Mouse (Mus musculus) testis, adult 2 months (tissue): ENCODE results near the gene Mboat1. TPM values are rescaled to one million over a fixed set of nuclear protein-coding genes. Genes with fewer than 3 reads are reported as not detected.

Experiments
- H3K27ac ChIP-seq: fragments of 200-500 bp; 2 replicates; pipeline ENCODE4 v1.5.1; 2012; ENCODE audit warnings: low read depth, low read length; ENCODE audit not compliant: control insufficient read depth, insufficient read depth
- H3K27me3 ChIP-seq: fragments of 200-500 bp; 2 replicates; pipeline ENCODE4 v1.6.1; 2012; ENCODE audit warnings: mild to moderate bottlenecking, low read length, moderate library complexity; ENCODE audit not compliant: control insufficient read depth, insufficient read depth
- H3K36me3 ChIP-seq: fragments of 200-500 bp; 2 replicates; pipeline ENCODE4 v1.6.1; 2012; ENCODE audit warnings: mild to moderate bottlenecking, low read length; ENCODE audit not compliant: control insufficient read depth, insufficient read depth
- H3K4me1 ChIP-seq: fragments of 200-500 bp; 2 replicates; pipeline ENCODE4 v1.6.1; 2012; ENCODE audit warnings: low read length; ENCODE audit not compliant: control insufficient read depth, insufficient read depth
- H3K4me3 ChIP-seq: fragments of 200-500 bp; 2 replicates; pipeline ENCODE4 v1.5.1; 2012; ENCODE audit warnings: low read depth, mild to moderate bottlenecking, low read length, moderate library complexity, mixed read lengths; ENCODE audit not compliant: control insufficient read depth
- CTCF ChIP-seq: fragments of 200-500 bp; IDR thresholded peaks from 2 replicates; pipeline ENCODE4 v1.5.1; 2012; ENCODE audit warnings: low read depth, mild to moderate bottlenecking, inconsistent platforms, low read length, moderate library complexity; ENCODE audit not compliant: control insufficient read depth, insufficient read depth, insufficient replicate concordance
- POLR2A ChIP-seq: fragments of 200-500 bp; IDR thresholded peaks from 2 replicates; pipeline ENCODE4 v1.6.1; 2012; ENCODE audit warnings: low read depth, mild to moderate bottlenecking, inconsistent platforms, low read length, moderate library complexity; ENCODE audit not compliant: control insufficient read depth
- polyA plus RNA-seq: library from polyadenylated mRNA; depleted of rRNA; stranded (reverse); fragments of >200 nt; gene quantifications from 2 replicates; pipeline ENCODE4 v1.2.3, GENCODE M21; 2012

Mboat1 gene
- polyA plus RNA-seq, 1 experiment: 0.44 TPM

GRCm38 (mm10) chr13:30203018-30203417, 66.7 kb downstream of the Mboat1 start:
- Histone ChIP-seq H3K4me1 (no peaks in the 10 kb centered on the region), H3K36me3 (no peaks in the 10 kb centered on the region), H3K4me3 (no peak overlapping the region), H3K27me3 (no peaks in the 10 kb centered on the region), H3K27ac (no peak overlapping the region)
- no peak for TF ChIP-seq CTCF
- TF ChIP-seq POLR2A: no peak

- no peaks in the 10 kb centered on the region for H3K27me3 ChIP-seq
- H3K4me1 ChIP-seq: no peaks in the 10 kb centered on the region
- no peak for TF ChIP-seq CTCF
- no peaks in the 10 kb centered on the region for H3K36me3 ChIP-seq
- no peak overlapping the region for H3K4me3 ChIP-seq
- no peak overlapping the region for H3K27ac ChIP-seq
These were observed 71.9 kb downstream of the Mboat1 start for GRCm38 (mm10) chr13:30208176-30208575.

- Histone ChIP-seq H3K27ac (no peak overlapping the region), H3K36me3 (no peaks in the 10 kb centered on the region), H3K27me3 (no peaks in the 10 kb centered on the region), H3K4me3 (no peak overlapping the region), H3K4me1 (no peaks in the 10 kb centered on the region)
- no peak for TF ChIP-seq CTCF
- no peak for TF ChIP-seq POLR2A
These were observed 77.0 kb downstream of the Mboat1 start for GRCm38 (mm10) chr13:30213276-30213675.

GRCm38 (mm10) chr13:30217588-30218371, 81.5 kb downstream of the Mboat1 start:
- H3K36me3 ChIP-seq: no peaks in the 10 kb centered on the region
- H3K27ac ChIP-seq: no peak overlapping the region
- H3K4me1 ChIP-seq: no peaks in the 10 kb centered on the region
- H3K4me3 ChIP-seq: no peak overlapping the region
- H3K27me3 ChIP-seq: no peaks in the 10 kb centered on the region
- TF ChIP-seq POLR2A (no peak), CTCF (no peak)

- Histone ChIP-seq H3K27ac (no peak overlapping the region), H3K4me3 (no peak overlapping the region), H3K27me3 (no peaks in the 10 kb centered on the region), H3K4me1 (no peaks in the 10 kb centered on the region), H3K36me3 (no peaks in the 10 kb centered on the region)
- TF ChIP-seq POLR2A (no peak), CTCF (no peak)
These were observed 83.3 kb downstream of the Mboat1 start for GRCm38 (mm10) chr13:30219597-30219996.

GRCm38 (mm10) chr13:30221316-30221715, 85.0 kb downstream of the Mboat1 start:
- TF ChIP-seq POLR2A (no peak), CTCF (no peak)
- Histone ChIP-seq H3K27ac (no peak overlapping the region), H3K4me1 (no peaks in the 10 kb centered on the region), H3K27me3 (no peaks in the 10 kb centered on the region), H3K36me3 (no peaks in the 10 kb centered on the region), H3K4me3 (no peak overlapping the region)

GRCm38 (mm10) chr13:30224114-30224513, 87.8 kb downstream of the Mboat1 start:
- TF ChIP-seq POLR2A: no peak
- no peak for TF ChIP-seq CTCF

More at GRCm38 (mm10) chr13:30224114-30224513, 87.8 kb downstream of the Mboat1 start:
- Histone ChIP-seq H3K4me3 (no peak overlapping the region), H3K27me3 (no peaks in the 10 kb centered on the region), H3K36me3 (no peaks in the 10 kb centered on the region), H3K27ac (no peak overlapping the region), H3K4me1 (no peaks in the 10 kb centered on the region)
